Mouse (Mus musculus) C3H10T1/2 (cell line): ENCODE data around the gene Ppp3r2. TPM values are rescaled to one million over a fixed set of nuclear protein-coding genes. Genes with fewer than 3 reads are reported as not detected.

Experiments
- polyA plus RNA-seq, 2 experiments: library from polyadenylated mRNA; unstranded; fragments of >200 nt; fragmentation: generic; extraction: Trizol; gene quantifications; one replicate each; pipeline ENCODE4 v1.2.1; 2012; ENCODE audit warnings: missing spikeins in 2 of 2

Ppp3r2 gene
- not detected for polyA plus RNA-seq

DNA sequence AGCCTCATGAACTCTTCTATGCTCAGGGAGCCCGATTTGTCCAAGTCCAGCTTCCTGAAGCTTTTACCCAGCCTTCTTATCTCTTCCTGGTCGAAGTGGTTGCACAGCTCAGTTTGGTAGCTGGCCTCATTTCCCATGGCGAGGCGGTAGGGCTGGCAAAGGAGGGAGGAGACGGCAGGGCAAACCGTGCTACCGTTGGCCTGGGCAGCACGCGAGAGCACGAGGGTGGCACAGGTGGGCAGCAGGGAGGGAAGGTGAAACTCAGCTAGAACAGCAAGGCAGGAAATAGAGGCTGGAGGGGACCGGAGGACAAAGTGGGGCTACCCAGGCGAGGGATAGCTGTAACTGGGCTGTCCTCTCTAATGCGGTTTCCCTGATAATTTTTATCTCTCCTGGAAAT is at the start of gene Ppp3r2:
Ppp3r2 (minus strand) TSS at position 213 of the 400 bp plus-strand sequence.

DNA sequence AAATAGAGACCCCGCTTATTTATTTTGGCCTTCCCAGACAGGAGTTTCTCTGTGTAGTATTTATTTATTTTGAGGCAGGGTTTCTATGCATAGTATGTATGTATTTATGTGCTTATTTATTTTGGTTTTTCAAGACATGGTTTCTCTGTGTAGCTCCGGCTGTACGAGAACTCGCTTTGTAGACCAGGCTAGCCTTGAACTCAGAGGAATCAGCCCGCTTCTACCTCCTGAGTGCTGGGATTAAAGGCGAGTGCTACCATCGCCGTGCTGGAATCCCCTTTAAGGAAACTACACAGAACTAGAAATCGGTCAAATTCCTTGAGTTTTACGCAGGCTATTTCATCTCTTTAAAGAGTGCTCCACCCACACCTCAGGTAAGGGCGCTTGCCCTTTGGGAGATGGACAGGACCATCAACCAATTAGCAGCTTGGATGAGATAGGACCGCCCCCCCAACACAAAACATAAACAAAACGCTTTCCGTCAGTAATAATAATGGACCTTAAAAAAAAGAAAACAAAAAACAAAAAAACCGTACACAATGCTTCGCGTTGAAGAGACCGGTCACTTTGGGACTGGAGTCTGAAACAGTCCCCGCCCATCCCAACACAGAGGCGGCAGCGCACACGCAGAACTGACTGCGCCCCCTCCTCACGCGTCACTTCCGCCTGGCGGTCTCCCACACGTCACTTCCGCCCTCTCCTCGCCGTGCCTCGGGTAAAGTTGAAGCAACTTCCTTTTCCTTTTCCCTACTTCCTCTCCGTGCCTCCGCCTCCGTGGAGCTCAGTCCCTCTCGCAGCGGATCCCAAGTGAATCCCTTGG is 50.3 kb downstream of the Ppp3r2 start, which contains the start of gene Rnf20:
Rnf20 (plus strand) TSS at position 688 of the 820 bp plus-strand sequence.

Other genes starting within 250 kb of the Ppp3r2 start
- not detected for gene Acnat1, start 208.1 kb downstream of the Ppp3r2 start, polyA plus RNA-seq
- not detected for gene Baat, start 175.5 kb downstream of the Ppp3r2 start, polyA plus RNA-seq
- 10 to 100 TPM in 1 of 2 experiments, 1 to 10 TPM in 1; 2.9 to 11.0 TPM for gene Mrpl50, start 160.9 kb downstream of the Ppp3r2 start, polyA plus RNA-seq
- gene Zfp189, start 160.8 kb downstream of the Ppp3r2 start, polyA plus RNA-seq: 1 to 10 TPM in 1 of 2 experiments, under 1 TPM in 1; 0.08 to 1.3 TPM
- gene Aldob, start 132.5 kb downstream of the Ppp3r2 start, polyA plus RNA-seq: under 1 TPM in 1 of 2 experiments, not detected in 1; 0.12 TPM
- gene Tmem246, start 84.1 kb downstream of the Ppp3r2 start, polyA plus RNA-seq: under 1 TPM; 0.04 to 0.17 TPM
- 10 to 100 TPM in 1 of 2 experiments, 1 to 10 TPM in 1; 1.9 to 15.2 TPM for gene Rnf20, start 50.0 kb downstream of the Ppp3r2 start, polyA plus RNA-seq
- gene Grin3a, start 163.7 kb upstream of the Ppp3r2 start, polyA plus RNA-seq: under 1 TPM in 1 of 2 experiments, not detected in 1; 0.02 TPM